Mouse (Mus musculus) lung, postnatal 0 days (tissue): ENCODE measurements around the gene Rtn1.

ENCODE experiments used
- CTCF ChIP-seq: IDR thresholded peaks from 2 replicates; pipeline ENCODE4 v1.5.1; 2016; ENCODE audit warnings: antibody characterized with exemption, mild to moderate bottlenecking
- EP300 ChIP-seq: IDR thresholded peaks from 2 replicates; pipeline ENCODE4 v1.6.1; 2016; ENCODE audit warnings: antibody characterized with exemption, mild to moderate bottlenecking, control low read depth

GRCm38 (mm10) chr12:72229451-72230196, 179.2 kb downstream of the Rtn1 start:
- TF ChIP-seq CTCF (no peak), EP300 (no peak)
